Mouse (Mus musculus) MEL (cell line): ENCODE measurements around the gene Sh3rf3. TPM values are rescaled to one million over a fixed set of nuclear protein-coding genes. Genes with fewer than 3 reads are reported as not detected.

ENCODE experiments used
- DNase-seq: peaks from one replicate; pipeline ENCODE4 v3.0.0; 2011; ENCODE audit warnings: low read depth, low spot score
- H3K27ac ChIP-seq: 2 replicates; pipeline ENCODE4 v1.5.1; 2012; ENCODE audit warnings: low read depth, mild to moderate bottlenecking, control low read depth, low read length, moderate library complexity; ENCODE audit not compliant: control insufficient read depth
- H3K27me3 ChIP-seq, 2 experiments: fragments of 150-350 bp in 1 of 2; sonication (generic) in 1 of 2; 2 replicates each; pipeline ENCODE4 v1.6.1; 2012; ENCODE audit warnings: low read length in 2 of 2, mild to moderate bottlenecking in 2 of 2, improper control_type of control experiment in 1 of 2, moderate library complexity in 1 of 2; ENCODE audit not compliant: insufficient read depth in 2 of 2, control insufficient read depth in 1 of 2
- H3K36me3 ChIP-seq, 2 experiments: 2 replicates each; pipeline ENCODE4 v1.6.1; 2012 to 2014; ENCODE audit warnings: low read length in 2 of 2, improper control_type of control experiment in 1 of 2, inconsistent platforms in 1 of 2, mild to moderate bottlenecking in 1 of 2; ENCODE audit not compliant: insufficient read depth in 2 of 2, control insufficient read depth in 1 of 2
- H3K4me1 ChIP-seq, 2 experiments: fragments of 150-350 bp in 1 of 2; sonication (generic) in 1 of 2; 2 replicates each; pipeline ENCODE4 v1.6.1; 2012; ENCODE audit warnings: low read length in 2 of 2, improper control_type of control experiment in 1 of 2, mild to moderate bottlenecking in 1 of 2; ENCODE audit not compliant: insufficient read depth in 2 of 2, control insufficient read depth in 1 of 2
- H3K4me3 ChIP-seq, 2 experiments: fragments of 150-350 bp in 1 of 2; sonication (generic) in 1 of 2; 2 replicates each; pipeline ENCODE4 v1.5.1; 2012; ENCODE audit warnings: low read depth in 2 of 2, low read length in 2 of 2, mild to moderate bottlenecking in 2 of 2, moderate library complexity in 2 of 2, control low read depth in 1 of 2, improper control_type of control experiment in 1 of 2; ENCODE audit not compliant: control insufficient read depth in 1 of 2, insufficient read depth in 1 of 2
- H3K79me2 ChIP-seq: 2 replicates; pipeline ENCODE4 v1.6.1; 2012; ENCODE audit warnings: mild to moderate bottlenecking, low read length, moderate library complexity; ENCODE audit not compliant: control insufficient read depth, poor library complexity, insufficient read depth
- H3K9ac ChIP-seq: 2 replicates; pipeline ENCODE4 v1.6.1; 2012; ENCODE audit warnings: low read depth, mild to moderate bottlenecking, control low read depth, low read length, moderate library complexity; ENCODE audit not compliant: control insufficient read depth, poor library complexity, severe bottlenecking
- H3K9me3 ChIP-seq: fragments of 150-350 bp; sonication (generic); replicated peaks from 2 replicates; pipeline ENCODE4 v1.6.1; 2012; ENCODE audit warnings: mild to moderate bottlenecking, low read length, improper control_type of control experiment, moderate library complexity; ENCODE audit not compliant: insufficient read depth
- BHLHE40 ChIP-seq: IDR thresholded peaks from 2 replicates; pipeline ENCODE4 v1.6.1; 2012; ENCODE audit warnings: low read depth, mild to moderate bottlenecking, inconsistent platforms, low read length, improper control_type of control experiment, borderline replicate concordance
- CHD1 ChIP-seq: IDR thresholded peaks from 2 replicates; pipeline ENCODE4 v1.6.1; 2012; ENCODE audit warnings: low read depth, mild to moderate bottlenecking, inconsistent platforms, low read length, improper control_type of control experiment
- CHD2 ChIP-seq: IDR thresholded peaks from 2 replicates; pipeline ENCODE4 v1.6.1; 2011; ENCODE audit warnings: low read length, improper control_type of control experiment
- CTCF ChIP-seq, 3 experiments: IDR thresholded peaks in 2 of 3; conservative IDR thresholded peaks in 1 of 3; 2 replicates each; pipeline ENCODE4 v1.5.1; 2011 to 2012; ENCODE audit warnings: low read length in 3 of 3, low read depth in 2 of 3, mild to moderate bottlenecking in 2 of 3, improper control_type of control experiment in 1 of 3, inconsistent platforms in 1 of 3, mixed read lengths in 1 of 3, moderate library complexity in 1 of 3; ENCODE audit not compliant: control insufficient read depth in 1 of 3, insufficient read depth in 1 of 3, poor library complexity in 1 of 3, severe bottlenecking in 1 of 3
- EP300 ChIP-seq, 2 experiments: IDR thresholded peaks; 2 replicates each; pipeline ENCODE4 v1.6.1; 2011; ENCODE audit warnings: improper control_type of control experiment in 2 of 2, low read length in 2 of 2, low read depth in 1 of 2, mild to moderate bottlenecking in 1 of 2
- ETS1 ChIP-seq: IDR thresholded peaks from 2 replicates; pipeline ENCODE4 v1.6.1; 2012; ENCODE audit warnings: low read depth, mild to moderate bottlenecking, inconsistent platforms, low read length, improper control_type of control experiment, moderate library complexity
- KAT2A ChIP-seq: conservative IDR thresholded peaks from 2 replicates; pipeline ENCODE4 v1.6.1; 2012; ENCODE audit warnings: low read depth, low read length, improper control_type of control experiment, inconsistent platforms
- MAFK ChIP-seq: IDR thresholded peaks from 2 replicates; pipeline ENCODE4 v1.6.1; 2011; ENCODE audit warnings: low read depth, mild to moderate bottlenecking, low read length, improper control_type of control experiment, borderline replicate concordance
- MEF2A ChIP-seq: IDR thresholded peaks from 2 replicates; pipeline ENCODE4 v1.6.1; 2014; ENCODE audit warnings: low read depth, mild to moderate bottlenecking, inconsistent platforms, low read length, improper control_type of control experiment; ENCODE audit not compliant: poor library complexity, insufficient replicate concordance, severe bottlenecking; ENCODE audit errors: extremely low read depth
- MXI1 ChIP-seq: IDR thresholded peaks from 2 replicates; pipeline ENCODE4 v1.6.1; 2011; ENCODE audit warnings: mild to moderate bottlenecking, low read depth, low read length, improper control_type of control experiment
- MYC ChIP-seq: IDR thresholded peaks from 2 replicates; pipeline ENCODE4 v1.6.1; 2011; ENCODE audit warnings: low read depth, mild to moderate bottlenecking, low read length, improper control_type of control experiment, moderate library complexity
- NRF1 ChIP-seq: IDR thresholded peaks from 2 replicates; pipeline ENCODE4 v1.6.1; 2014; ENCODE audit warnings: low read depth, mild to moderate bottlenecking, inconsistent platforms, low read length, improper control_type of control experiment, moderate library complexity; ENCODE audit not compliant: poor library complexity, insufficient read depth, severe bottlenecking
- RAD21 ChIP-seq: IDR thresholded peaks from 2 replicates; pipeline ENCODE4 v1.6.1; 2011; ENCODE audit warnings: mild to moderate bottlenecking, low read depth, low read length, improper control_type of control experiment
- SMC3 ChIP-seq: IDR thresholded peaks from 2 replicates; pipeline ENCODE4 v1.6.1; 2011; ENCODE audit warnings: low read depth, low read length, improper control_type of control experiment
- TBP ChIP-seq: IDR thresholded peaks from 2 replicates; pipeline ENCODE4 v1.8.0; 2011; ENCODE audit warnings: low read depth, low read length, improper control_type of control experiment
- USF2 ChIP-seq, 2 experiments: IDR thresholded peaks; 2 replicates each; pipeline ENCODE4 v1.6.1; 2011 to 2012; ENCODE audit warnings: improper control_type of control experiment in 2 of 2, low read length in 2 of 2, borderline replicate concordance in 1 of 2, inconsistent platforms in 1 of 2, low read depth in 1 of 2, mild to moderate bottlenecking in 1 of 2; ENCODE audit not compliant: insufficient read depth in 1 of 2
- ZC3H11A ChIP-seq: IDR thresholded peaks from 2 replicates; pipeline ENCODE4 v1.6.1; 2012; ENCODE audit warnings: low read depth, mild to moderate bottlenecking, inconsistent platforms, low read length, improper control_type of control experiment
- ZMIZ1 ChIP-seq: IDR thresholded peaks from 2 replicates; pipeline ENCODE4 v1.6.1; 2012; ENCODE audit warnings: low read depth, mild to moderate bottlenecking, inconsistent platforms, low read length, improper control_type of control experiment, moderate library complexity
- ZNF384 ChIP-seq: IDR thresholded peaks from 2 replicates; pipeline ENCODE4 v1.6.1; 2012; ENCODE audit warnings: low read depth, mild to moderate bottlenecking, inconsistent platforms, low read length, improper control_type of control experiment
- polyA plus RNA-seq, 2 experiments: library from polyadenylated mRNA; stranded (reverse) in 1 of 2; unstranded in 1 of 2; fragments of >175 nt in 1 of 2; fragments of >200 nt in 1 of 2; gene quantifications; 2 replicates each; pipeline versions ENCODE4 v1.2.1 to v1.2.4; 2012; ENCODE audit warnings: low replicate concordance in 2 of 2, low read depth in 1 of 2; ENCODE audit not compliant: insufficient read length in 2 of 2, insufficient read depth in 1 of 2, missing spikeins in 1 of 2
- total RNA-seq: library from RNA; depleted of rRNA; stranded (reverse); fragments of 300-350 nt; gene quantifications from 2 replicates; pipeline ENCODE4 v1.2.3, GENCODE M21; 2012

The Sh3rf3 gene
- total and polyA plus RNA-seq, 3 experiments = not detected

GRCm38 (mm10) chr10:58798156-58798555, 15.0 kb upstream of the Sh3rf3 start:
- H3K4me3 ChIP-seq = no peak overlapping the region
- TF ChIP-seq NRF1 (no peak), ZC3H11A (no peak)
- DNase-seq = no peak
- H3K36me3 ChIP-seq = no peaks in the 10 kb centered on the region
- H3K9ac ChIP-seq = no peak overlapping the region
- no peaks in the 10 kb centered on the region for H3K79me2 ChIP-seq
- H3K4me1 ChIP-seq = no peaks in the 10 kb centered on the region
- no peaks in the 10 kb centered on the region for H3K9me3 ChIP-seq
- no peaks in the 10 kb centered on the region for H3K27me3 ChIP-seq
- no peak overlapping the region for H3K27ac ChIP-seq

DNA sequence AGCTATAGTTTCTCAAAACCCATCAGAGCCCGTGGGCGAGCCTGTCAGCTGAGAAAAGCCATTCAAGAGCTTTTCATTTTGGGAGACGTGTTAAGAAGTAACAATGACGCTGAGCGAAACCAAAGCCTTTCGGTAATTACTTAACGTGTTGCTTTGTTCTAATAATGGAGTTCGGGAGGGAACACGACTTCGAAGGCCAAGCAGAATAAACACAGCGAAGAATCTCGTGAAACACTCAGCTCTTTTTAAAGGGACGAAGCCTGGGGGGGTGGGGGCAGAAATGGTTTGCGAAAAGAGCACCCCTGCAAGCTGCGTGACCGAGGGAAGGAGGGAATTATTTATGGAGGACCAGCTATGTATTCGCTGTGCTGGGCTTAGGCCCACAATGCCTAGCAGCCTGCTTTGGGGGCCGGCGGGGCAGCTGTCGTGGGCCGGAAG, 12.1 kb upstream of the Sh3rf3 start:
- H3K36me3 ChIP-seq = no peaks in the 10 kb centered on the region
- H3K9me3 ChIP-seq = no peaks in the 10 kb centered on the region
- H3K9ac ChIP-seq = no peak overlapping the region
- TF ChIP-seq ZNF384 (no peak), TBP (no peak), MYC (no peak), RAD21 (no peak), CHD1 (no peak), USF2 (IDR thresholded peaks at IDR 0.05; ENCODE audit: borderline replicate concordance in 1 of 2, insufficient read depth in 1 of 2, low read depth in 1 of 2, low read length in 2 of 2) (no peak), CTCF (IDR thresholded peaks at IDR 0.05 in 2 of 3, conservative IDR thresholded peaks at IDR 0.05 in 1 of 3; ENCODE audit: control insufficient read depth in 1 of 3, insufficient read depth in 1 of 3, low read depth in 2 of 3, low read length in 3 of 3, poor library complexity in 1 of 3, severe bottlenecking in 1 of 3) (no peak), SMC3 (no peak), ETS1 (no peak), CHD2 (no peak), BHLHE40 (no peak), MAFK (no peak), MXI1 (no peak), MEF2A (no peak), KAT2A (no peak), EP300 (IDR thresholded peaks at IDR 0.05; ENCODE audit: low read depth in 1 of 2, low read length in 2 of 2) (no peak), ZMIZ1 (no peak)
- no peaks in the 10 kb centered on the region for H3K79me2 ChIP-seq
- no peak overlapping the region for H3K27ac ChIP-seq
- H3K4me1 ChIP-seq = no peaks in the 10 kb centered on the region
- no peak overlapping the region for H3K4me3 ChIP-seq
- H3K27me3 ChIP-seq = no peaks in the 10 kb centered on the region
- no peak for DNase-seq
